10 mouse cellular contexts compared by ENCODE assay signal in genomic region chr2:24502963-24503471, GRCm38 (mm10). TPM values are rescaled to one million over a fixed set of nuclear protein-coding genes. Genes with fewer than 3 reads are reported as not detected.
DNase-seq lines count a peak whose midpoint lies in the region; ATAC-seq and TF ChIP-seq lines count a peak whose summit lies in the region.
"Had no signal": no experiment of that assay in that cellular context is flagged by ENCODE, and none has a peak within 500 bp of the region (broad histone marks: within the 10 kb centered on the region; RNA-seq: fewer than 3 reads in every experiment).

No protein-coding gene starts in this region.

- no peaks in the 10 kb centered on the region for H3K36me3 ChIP-seq in liver, embryonic 11.5 days (ENCODE audit: control insufficient read depth, insufficient read depth, low read length)
- no peaks in the 10 kb centered on the region for H3K36me3 ChIP-seq in liver, postnatal 0 days (replicated peaks; ENCODE audit: insufficient read depth, low read length)
- H3K36me3 ChIP-seq in forebrain, embryonic 11.5 days (ENCODE audit: control insufficient read depth, insufficient read depth, low read length), result no peaks in the 10 kb centered on the region
- H3K36me3 ChIP-seq in hindbrain, embryonic 15.5 days, result no peaks in the 10 kb centered on the region

- no peak for TF ChIP-seq EP300 in liver, postnatal 0 days (IDR thresholded peaks at IDR 0.05; ENCODE audit: low read depth)

- DNase-seq in liver, embryonic 11.5 days (ENCODE audit: low spot score), result no peak
- DNase-seq in liver, postnatal 0 days, result no peak
- peak; percentile 60 for DNase-seq in forebrain, embryonic 11.5 days (ENCODE audit: low spot score)
- DNase-seq in lung, postnatal 10 days, result peak; percentile 86
- no peak for DNase-seq in urinary bladder, adult 18-20 months (ENCODE audit: low spot score in 2 of 2)
- DNase-seq in spleen, postnatal 14 days (ENCODE audit: low spot score in 2 of 2), result no peak

- H3K4me3 ChIP-seq in liver, embryonic 11.5 days (ENCODE audit: low read depth, low read length), result no peak overlapping the region
- H3K4me3 ChIP-seq in liver, postnatal 0 days (ENCODE audit: low read depth, low read length), result no peak overlapping the region
- no peak overlapping the region for H3K4me3 ChIP-seq in forebrain, embryonic 11.5 days (ENCODE audit: low read depth, low read length)
- H3K4me3 ChIP-seq in hindbrain, embryonic 15.5 days, result no peak overlapping the region

- peak; percentile 47 for ATAC-seq in liver, embryonic 11.5 days (replicated peaks; ENCODE audit: low FRiP score)
- no peak for ATAC-seq in liver, postnatal 0 days
- peak; percentile 87 for ATAC-seq in forebrain, embryonic 11.5 days (replicated peaks; ENCODE audit: low FRiP score)
- peak; percentile 86 for ATAC-seq in hindbrain, embryonic 15.5 days (ENCODE audit: low FRiP score, low read depth)
- ATAC-seq in monocyte, adult 5-6 weeks (replicated peaks; ENCODE audit: insufficient number of reproducible peaks, low FRiP score, low TSS enrichment, poor library complexity, severe bottlenecking), result no peak
- ATAC-seq: Patski had no signal

- no peaks in the 10 kb centered on the region for H3K9me3 ChIP-seq in liver, embryonic 11.5 days (ENCODE audit: control insufficient read depth, low read length)
- no peaks in the 10 kb centered on the region for H3K9me3 ChIP-seq in liver, postnatal 0 days (ENCODE audit: low read length)
- H3K9me3 ChIP-seq in forebrain, embryonic 11.5 days (ENCODE audit: control insufficient read depth, low read length), result no peaks in the 10 kb centered on the region
- H3K9me3 ChIP-seq in hindbrain, embryonic 15.5 days, result no peaks in the 10 kb centered on the region

- no peak for TF ChIP-seq CTCF in liver, postnatal 0 days (IDR thresholded peaks at IDR 0.05; ENCODE audit: low read depth)

- H3K4me2 ChIP-seq in liver, embryonic 11.5 days, result no peak overlapping the region
- no peak overlapping the region for H3K4me2 ChIP-seq in liver, postnatal 0 days (ENCODE audit: low read depth, low read length)
- no peak overlapping the region for H3K4me2 ChIP-seq in forebrain, embryonic 11.5 days (ENCODE audit: low read depth, low read length, severe bottlenecking)
- H3K4me2 ChIP-seq in hindbrain, embryonic 15.5 days, result no peak overlapping the region

- WGBS in liver, embryonic 11.5 days, result 54% methylated on average over 5 of the region's 5 CpGs
- WGBS in liver, postnatal 0 days (ENCODE audit: insufficient replicate concordance), result 34% methylated on average over 5 of the region's 5 CpGs
- 14% methylated on average over 5 of the region's 5 CpGs for WGBS in forebrain, embryonic 11.5 days
- 11% methylated on average over 5 of the region's 5 CpGs for WGBS in hindbrain, embryonic 15.5 days

- no peak overlapping the region for H3K9ac ChIP-seq in liver, embryonic 11.5 days (ENCODE audit: low read depth, low read length)
- H3K9ac ChIP-seq in liver, postnatal 0 days (replicated peaks), result no peak overlapping the region
- H3K9ac ChIP-seq in forebrain, embryonic 11.5 days (ENCODE audit: low read length), result no peak overlapping the region
- H3K9ac ChIP-seq in hindbrain, embryonic 15.5 days, result no peak overlapping the region

- H3K27ac ChIP-seq in liver, embryonic 11.5 days (ENCODE audit: low read depth, low read length), result no peak overlapping the region
- H3K27ac ChIP-seq in liver, postnatal 0 days (ENCODE audit: low read depth), result no peak overlapping the region
- H3K27ac ChIP-seq in forebrain, embryonic 11.5 days (ENCODE audit: low read depth, low read length), result no peak overlapping the region
- H3K27ac ChIP-seq in hindbrain, embryonic 15.5 days (replicated peaks), result no peak overlapping the region

- no peaks in the 10 kb centered on the region for H3K4me1 ChIP-seq in liver, embryonic 11.5 days (replicated peaks; ENCODE audit: control insufficient read depth, insufficient read depth, low read length)
- H3K4me1 ChIP-seq in liver, postnatal 0 days (ENCODE audit: insufficient read depth), result no peaks in the 10 kb centered on the region
- H3K4me1 ChIP-seq in forebrain, embryonic 11.5 days (replicated peaks; ENCODE audit: control insufficient read depth, insufficient read depth, low read length), result peaks cover 4% of the 10 kb centered on the region
- peaks cover 3% of the 10 kb centered on the region; the same call in 1 of the 2 replicates for H3K4me1 ChIP-seq in hindbrain, embryonic 15.5 days (replicated peaks)

- H3K27me3 ChIP-seq in liver, embryonic 11.5 days (replicated peaks; ENCODE audit: control insufficient read depth, insufficient read depth, low read length), result no peaks in the 10 kb centered on the region
- no peaks in the 10 kb centered on the region for H3K27me3 ChIP-seq in liver, postnatal 0 days (ENCODE audit: insufficient read depth, low read length)
- H3K27me3 ChIP-seq in forebrain, embryonic 11.5 days (ENCODE audit: control insufficient read depth, insufficient read depth, low read length), result no peaks in the 10 kb centered on the region
- no peaks in the 10 kb centered on the region; the same call in 1 of the 2 replicates for H3K27me3 ChIP-seq in hindbrain, embryonic 15.5 days
- H3K27me3 ChIP-seq: Patski had no signal

RNA-seq across cellular contexts. Expression of gene Pax8, which starts 27.6 kb away (rescaled TPM):
- 0.44 and 0.62 TPM in 2 replicates for polyA plus RNA-seq in liver, embryonic 11.5 days (2014; fragmentation: Nextera tagmentation; extraction: Ambion mirVana)
- 0.25 TPM in 1 of 2 replicates, not detected in the other for polyA plus RNA-seq in liver, postnatal 0 days (2015; fragmentation: Nextera tagmentation; extraction: Ambion mirVana)
- polyA plus RNA-seq in forebrain, embryonic 11.5 days (2014; fragmentation: Nextera tagmentation; extraction: Ambion mirVana), result 0.75 and 0.79 TPM in 2 replicates
- polyA plus RNA-seq in hindbrain, embryonic 15.5 days (2015; fragmentation: Nextera tagmentation; extraction: Ambion mirVana), result 18.2 and 23.4 TPM in 2 replicates
- not detected in 3 replicates for total RNA-seq in monocyte, adult 5-6 weeks (2017)
- total RNA-seq: hematopoietic stem cell, adult 5-6 weeks had no signal

Comparison
In these comparisons a context has a peak if more than half of its experiments do, and no peak if none do; other contexts are left out.
1. ATAC-seq: peak in liver, embryonic 11.5 days (single experiment), forebrain, embryonic 11.5 days (single experiment) and hindbrain, embryonic 15.5 days (single experiment); none in liver, postnatal 0 days (single experiment) and monocyte, adult 5-6 weeks (single experiment).
2. DNase-seq: peak in forebrain, embryonic 11.5 days (single experiment) and lung, postnatal 10 days (single experiment); none in liver, embryonic 11.5 days (single experiment), liver, postnatal 0 days (single experiment), urinary bladder, adult 18-20 months (0 of 2) and spleen, postnatal 14 days (0 of 2).
3. RNA of gene Pax8, which starts 27.6 kb away (polyA plus RNA-seq): 18.2 to 23.4 TPM in hindbrain, embryonic 15.5 days; 0.75 to 0.79 TPM in forebrain, embryonic 11.5 days, 0.44 to 0.62 TPM in liver, embryonic 11.5 days and 0.25 TPM in liver, postnatal 0 days; every median in the first group is over 10 times any median in the second.